Mouse (Mus musculus) midbrain, embryonic 14.5 days (tissue): Measurements from ENCODE around the gene Cul5. TPM values are rescaled to one million over a fixed set of nuclear protein-coding genes. Genes with fewer than 3 reads are reported as not detected.
A peak's percentile ranks its signal among the peaks of the same experiment; 100 is the strongest.

Experiments
- ATAC-seq: fragments of 200-750 bp; cut with Nextera tagmentation; 2 replicates; pipeline ENCODE4 v1.8.0; 2017; ENCODE audit warnings: moderate number of reproducible peaks, moderate library complexity; ENCODE audit not compliant: low FRiP score, low TSS enrichment
- DNase-seq: peaks from one replicate; pipeline ENCODE4 v3.0.0-alpha.2; 2015
- H3K27ac ChIP-seq: fragments of 300-500 bp; sonication (generic); replicated peaks from 2 replicates; pipeline ENCODE4 v1.5.1; 2014; ENCODE audit warnings: mild to moderate bottlenecking, low read depth, low read length, moderate library complexity
- H3K27me3 ChIP-seq: fragments of 300-500 bp; sonication (generic); 2 replicates; pipeline ENCODE4 v1.6.1; 2014; ENCODE audit warnings: low read length, control low read depth, mixed read lengths; ENCODE audit not compliant: control insufficient read depth, insufficient read depth
- H3K36me3 ChIP-seq: fragments of 300-500 bp; sonication (generic); 2 replicates; pipeline ENCODE4 v1.6.1; 2014; ENCODE audit warnings: low read length, control low read depth; ENCODE audit not compliant: control insufficient read depth, insufficient read depth
- H3K4me1 ChIP-seq: fragments of 300-500 bp; sonication (generic); 2 replicates; pipeline ENCODE4 v1.6.1; 2014; ENCODE audit warnings: mild to moderate bottlenecking, antibody characterized with exemption, low read length, control low read depth; ENCODE audit not compliant: control insufficient read depth, insufficient read depth
- H3K4me2 ChIP-seq: fragments of 300-500 bp; sonication (generic); 2 replicates; pipeline ENCODE4 v1.6.1; 2014; ENCODE audit warnings: mild to moderate bottlenecking, low read length, moderate library complexity
- H3K4me3 ChIP-seq: fragments of 300-500 bp; sonication (generic); replicated peaks from 2 replicates; pipeline ENCODE4 v1.5.1; 2014; ENCODE audit warnings: low read depth, low read length
- H3K9ac ChIP-seq: fragments of 300-500 bp; sonication (generic); replicated peaks from 2 replicates; pipeline ENCODE4 v1.6.1; 2014; ENCODE audit warnings: mild to moderate bottlenecking, low read length, moderate library complexity
- H3K9me3 ChIP-seq: fragments of 300-500 bp; sonication (generic); 2 replicates; pipeline ENCODE4 v1.6.1; 2016; ENCODE audit warnings: low read length, control low read depth, mixed read lengths; ENCODE audit not compliant: control insufficient read depth
- WGBS: fragments of 180-500 bp; shearing (Covaris S2); extraction: QIAGEN DNeasy Blood & Tissue Kit; methylation state at CpG from one replicate; pipeline ENCODE4 v1.1.7; 2014; 5-methylcytosine and 5-hydroxymethylcytosine counted together
- polyA plus RNA-seq: library from polyadenylated mRNA; unstranded; fragments of >200 nt; fragmentation: Nextera tagmentation; extraction: Ambion mirVana; gene quantifications from 2 replicates; pipeline ENCODE4 v1.2.1, GENCODE M21; 2014

Gene Cul5
- polyA plus RNA-seq, 1 experiment from 2014 or later, result 64.1 TPM

DNA sequence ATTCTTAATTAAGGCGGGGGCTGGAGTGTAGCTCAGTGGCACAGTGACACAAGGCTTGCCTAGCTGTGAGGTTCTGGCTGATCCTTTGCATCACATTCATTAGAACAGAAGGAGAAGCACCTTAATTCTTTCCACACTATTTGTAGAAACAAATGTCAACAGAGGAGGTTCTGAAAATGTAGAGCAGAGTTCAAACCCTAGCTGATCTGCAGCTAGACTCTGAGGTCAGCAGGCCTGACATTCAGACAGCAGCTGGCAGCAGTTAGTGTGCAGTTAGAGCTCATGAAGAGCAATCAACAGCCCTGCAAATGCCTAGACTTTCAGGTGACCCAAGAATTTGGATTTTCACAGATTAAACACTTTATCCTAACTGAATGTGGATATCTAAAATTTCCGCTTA is 68.3 kb downstream of the Cul5 start:
- DNase-seq, result no peak
- Histone ChIP-seq H3K4me3 (no peak overlapping the region), H3K9me3 (no peaks in the 10 kb centered on the region), H3K27me3 (no peaks in the 10 kb centered on the region), H3K4me1 (no peaks in the 10 kb centered on the region), H3K4me2 (no peak overlapping the region), H3K36me3 (no peaks in the 10 kb centered on the region), H3K27ac (no peak overlapping the region), H3K9ac (no peak overlapping the region)
- no peak for ATAC-seq
- WGBS, result 96% methylated on average over 2 of the region's 2 CpGs

DNA sequence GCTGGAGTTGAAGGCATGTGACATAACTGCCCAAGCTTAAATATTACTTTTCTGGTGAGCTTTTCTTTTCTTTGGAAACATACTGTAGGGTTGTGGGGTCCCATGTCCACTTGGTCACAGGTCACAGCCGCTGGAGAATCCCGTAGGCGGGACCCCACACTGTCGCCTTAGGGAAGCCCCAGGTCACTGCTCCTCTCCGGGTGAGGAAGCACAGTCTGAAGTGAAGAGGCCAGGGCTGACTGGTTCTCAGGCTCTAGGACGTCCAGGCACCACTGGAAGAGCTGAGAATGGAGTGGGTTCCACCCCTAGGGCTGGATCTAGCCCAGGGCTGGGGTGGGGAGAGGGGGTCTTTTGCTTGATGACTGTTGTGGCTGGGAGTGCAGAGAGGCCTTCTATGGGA is 71.2 kb downstream of the Cul5 start:
- no peak overlapping the region for H3K9ac ChIP-seq
- H3K27ac ChIP-seq, result no peak overlapping the region
- 69% methylated on average over 6 of the region's 6 CpGs for WGBS

DNA sequence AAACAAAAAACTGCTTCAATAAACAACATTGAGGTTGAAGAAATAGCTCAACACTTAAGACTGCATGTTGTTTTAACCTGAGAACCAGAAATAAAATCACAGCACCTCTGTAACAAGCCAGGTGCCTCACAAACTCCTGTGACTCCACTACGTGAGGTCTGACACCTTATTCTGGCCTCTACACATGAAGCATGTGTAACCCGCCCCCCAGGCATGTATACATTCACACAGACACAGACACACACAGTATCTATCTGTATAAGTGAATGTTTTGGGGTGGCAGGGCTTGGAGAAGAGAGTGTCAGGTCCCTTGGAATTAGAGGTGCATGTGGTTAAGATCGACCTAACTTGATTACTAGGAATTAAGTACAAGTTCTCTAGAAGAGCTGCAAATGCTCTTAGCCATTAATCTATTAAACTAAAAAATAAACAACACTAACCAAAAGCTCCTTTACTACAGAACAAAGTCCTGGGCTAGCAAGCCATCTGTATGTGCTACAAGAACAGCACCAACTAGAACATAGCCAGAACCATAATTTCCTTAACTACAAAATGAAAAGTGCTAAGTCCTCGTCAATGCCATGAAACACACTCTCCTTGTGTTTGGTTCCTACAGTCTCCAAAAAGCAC is 72.7 kb downstream of the Cul5 start:
- Histone ChIP-seq H3K4me2 (no peak overlapping the region), H3K9me3 (no peaks in the 10 kb centered on the region), H3K9ac (no peak overlapping the region), H3K27me3 (no peaks in the 10 kb centered on the region), H3K27ac (no peak overlapping the region), H3K4me3 (no peak overlapping the region), H3K36me3 (peaks cover 22% of the 10 kb centered on the region), H3K4me1 (no peaks in the 10 kb centered on the region)
- 92% methylated on average over 4 of the region's 4 CpGs for WGBS
- no peak for DNase-seq
- no peak for ATAC-seq

More for the DNA sequence above, 71.2 kb downstream of the Cul5 start:
- no peaks in the 10 kb centered on the region for H3K9me3 ChIP-seq
- no peaks in the 10 kb centered on the region for H3K27me3 ChIP-seq
- peaks cover 10% of the 10 kb centered on the region for H3K36me3 ChIP-seq
- no peak for ATAC-seq
- no peaks in the 10 kb centered on the region for H3K4me1 ChIP-seq
- DNase-seq, result no peak
- no peak overlapping the region for H3K4me3 ChIP-seq
- no peak overlapping the region for H3K4me2 ChIP-seq

DNA sequence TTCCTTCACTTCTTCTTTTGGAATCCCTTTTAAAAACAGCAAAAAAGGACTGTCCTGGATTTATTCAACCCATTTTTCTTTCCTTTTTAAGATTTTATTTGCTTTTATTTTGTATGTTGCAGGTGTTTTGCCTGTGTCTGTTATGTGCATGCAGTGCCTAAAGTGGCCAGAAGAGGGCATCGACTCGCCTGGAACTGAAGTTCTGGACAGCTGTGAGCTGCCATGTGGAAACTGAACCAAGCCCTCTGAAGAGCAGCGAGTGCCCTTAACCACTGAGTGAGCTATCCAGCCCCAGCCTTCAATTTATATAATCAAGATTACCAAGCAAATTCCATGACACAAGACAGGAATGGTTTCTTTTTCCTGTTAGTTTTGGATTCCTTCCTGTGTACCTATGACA is 75.0 kb downstream of the Cul5 start:
- WGBS, result 10% methylated on average over 3 of the region's 3 CpGs
- no peak overlapping the region for H3K27ac ChIP-seq
- no peaks in the 10 kb centered on the region for H3K9me3 ChIP-seq
- H3K9ac ChIP-seq, result no peak overlapping the region
- H3K4me1 ChIP-seq, result no peaks in the 10 kb centered on the region
- no peak overlapping the region for H3K4me2 ChIP-seq
- peaks cover 35% of the 10 kb centered on the region for H3K36me3 ChIP-seq
- DNase-seq (peak; percentile 74), ATAC-seq (no peak)
- H3K27me3 ChIP-seq, result no peaks in the 10 kb centered on the region
- no peak overlapping the region for H3K4me3 ChIP-seq

DNA sequence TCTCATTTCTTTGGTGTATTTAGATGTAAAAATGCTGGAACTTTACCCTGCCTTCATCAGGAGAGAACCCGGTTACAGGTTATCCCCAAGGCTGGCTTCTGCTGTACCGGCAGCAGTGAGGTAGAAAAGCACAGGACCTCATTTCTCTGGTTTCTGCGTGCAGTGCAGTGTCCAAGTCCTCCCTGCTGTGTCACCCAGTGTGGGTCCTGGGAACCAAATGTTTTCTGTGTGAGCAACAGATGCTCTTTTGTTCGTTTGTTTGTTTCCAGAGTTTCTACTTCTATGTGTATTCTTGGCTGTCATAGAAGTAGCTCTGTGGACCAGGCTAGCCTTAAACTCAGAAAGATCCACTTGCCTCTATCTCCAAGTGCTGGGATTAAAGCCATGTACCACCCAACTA is 87.9 kb downstream of the Cul5 start:
- H3K4me3 ChIP-seq, result no peak overlapping the region
- no peak for ATAC-seq
- H3K27ac ChIP-seq, result no peak overlapping the region
- H3K9me3 ChIP-seq, result no peaks in the 10 kb centered on the region
- no peak overlapping the region for H3K9ac ChIP-seq
- H3K4me1 ChIP-seq, result no peaks in the 10 kb centered on the region
- no peak for DNase-seq
- H3K27me3 ChIP-seq, result no peaks in the 10 kb centered on the region
- 86% methylated on average over 4 of the region's 4 CpGs for WGBS
- H3K4me2 ChIP-seq, result no peak overlapping the region
- peaks cover 79% of the 10 kb centered on the region for H3K36me3 ChIP-seq

DNA sequence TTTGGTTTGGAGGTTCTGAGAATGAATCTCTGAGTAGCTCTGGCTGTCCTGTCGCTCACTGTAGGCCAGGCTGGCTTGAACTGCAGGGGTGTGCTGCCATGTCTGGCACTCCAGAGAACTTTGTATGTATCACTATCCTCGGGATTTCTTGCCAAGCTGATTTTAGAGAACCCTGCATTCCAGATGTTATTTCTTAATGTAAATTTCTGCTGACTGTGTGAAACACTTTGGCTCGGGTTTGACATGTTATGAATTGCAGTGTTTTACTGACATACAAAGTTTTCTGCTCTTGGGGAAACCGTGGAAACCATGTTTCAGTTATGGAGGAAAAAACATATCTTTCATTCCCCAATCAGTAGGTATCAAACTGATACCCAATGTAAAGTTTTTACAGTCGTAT is 94.1 kb downstream of the Cul5 start:
- no peak for ATAC-seq
- WGBS, result 91% methylated on average over 5 of the region's 5 CpGs
- H3K36me3 ChIP-seq, result peaks cover 49% of the 10 kb centered on the region

DNA sequence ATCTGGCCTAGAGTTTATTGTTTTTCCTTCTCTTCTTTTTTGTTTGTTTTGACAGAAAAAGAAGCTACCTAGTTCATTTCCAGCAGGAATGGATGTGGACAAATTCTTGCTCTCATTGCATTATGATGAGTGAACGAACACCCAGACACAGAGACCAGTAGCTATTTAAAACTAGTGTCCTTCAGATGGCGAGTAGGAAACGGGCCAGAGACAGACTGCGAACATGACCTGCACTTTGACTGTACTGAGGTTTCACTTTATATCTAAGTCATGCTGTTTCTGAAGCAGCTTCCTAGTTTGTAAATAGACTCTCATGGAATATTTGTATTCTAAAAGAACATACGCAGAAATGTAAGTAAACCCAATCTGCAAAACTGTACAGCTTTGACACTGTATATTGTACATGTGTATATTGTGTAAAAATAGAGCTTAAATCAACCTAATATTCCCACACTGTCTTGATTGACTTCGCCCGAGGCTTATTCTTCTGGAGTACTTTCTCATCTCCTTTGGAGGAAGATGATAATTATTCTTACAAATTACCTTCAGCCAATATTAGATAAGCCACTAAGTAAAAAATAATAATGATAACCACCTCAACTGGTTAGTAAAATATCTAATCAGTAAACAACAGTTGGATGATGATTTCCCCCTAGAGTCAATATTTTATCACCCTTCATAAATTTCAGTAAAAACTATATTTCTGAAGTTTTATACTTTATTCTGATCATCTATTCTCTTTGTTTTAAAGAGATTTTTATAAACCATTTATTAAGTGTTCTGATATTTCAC is 97.1 kb downstream of the Cul5 start:
- DNase-seq (no peak), ATAC-seq (no peak)
- Histone ChIP-seq H3K9me3 (no peaks in the 10 kb centered on the region), H3K27me3 (no peaks in the 10 kb centered on the region), H3K4me2 (no peak overlapping the region), H3K4me3 (no peak overlapping the region), H3K4me1 (no peaks in the 10 kb centered on the region), H3K36me3 (peaks cover 53% of the 10 kb centered on the region), H3K9ac (no peak overlapping the region), H3K27ac (no peak overlapping the region)
- WGBS, result 96% methylated on average over 7 of the region's 7 CpGs

More for the DNA sequence above, 94.1 kb downstream of the Cul5 start:
- Histone ChIP-seq H3K4me2 (no peak overlapping the region), H3K27ac (no peak overlapping the region), H3K9ac (no peak overlapping the region), H3K9me3 (no peaks in the 10 kb centered on the region), H3K27me3 (no peaks in the 10 kb centered on the region), H3K4me3 (no peak overlapping the region), H3K4me1 (no peaks in the 10 kb centered on the region)
- no peak for DNase-seq

DNA sequence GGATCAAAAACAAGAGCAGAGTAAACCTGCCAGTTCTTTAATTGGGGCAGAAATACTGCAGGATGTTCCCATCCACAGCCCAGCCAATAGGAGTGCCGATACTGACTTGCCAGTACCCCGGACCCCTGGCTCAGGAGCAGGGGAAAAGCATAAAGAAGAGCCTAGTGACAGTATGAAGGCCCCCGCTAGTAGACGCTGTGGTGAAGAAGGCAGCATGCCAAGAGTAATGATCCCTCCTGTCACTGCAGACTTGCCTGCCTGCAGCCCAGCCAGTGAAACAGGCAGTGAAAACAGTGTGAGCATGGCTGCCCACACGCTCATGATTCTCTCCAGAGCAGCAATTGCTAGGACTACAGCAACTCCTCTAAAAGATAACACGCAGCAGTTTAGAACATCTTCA is 99.2 kb downstream of the Cul5 start:
- no peak overlapping the region for H3K9ac ChIP-seq
- no peaks in the 10 kb centered on the region for H3K27me3 ChIP-seq
- H3K4me1 ChIP-seq, result no peaks in the 10 kb centered on the region
- ATAC-seq (no peak), DNase-seq (no peak)
- 95% methylated on average over 6 of the region's 6 CpGs for WGBS
- H3K27ac ChIP-seq, result no peak overlapping the region
- no peaks in the 10 kb centered on the region for H3K9me3 ChIP-seq
- H3K4me3 ChIP-seq, result no peak overlapping the region
- no peak overlapping the region for H3K4me2 ChIP-seq
- peaks cover 66% of the 10 kb centered on the region for H3K36me3 ChIP-seq
